Mouse (Mus musculus): Measurements from ENCODE around the gene 4930595D18Rik.

The 4930595D18Rik gene

GRCm38 (mm10) chr12:111149495-111150235, 34.6 kb downstream of the 4930595D18Rik start:
- in situ Hi-C loops (cut with MboI; ENCODE audit: low pct_unique_long_range_greater_than_20kb in 1 of 2, low sequenced_read_pairs in 2 of 2, unreplicated experiment in 1 of 2): no loop called here

GRCm38 (mm10) chr12:111145269-111145668, 39.0 kb downstream of the 4930595D18Rik start:
- in situ Hi-C loops (cut with MboI; ENCODE audit: low pct_unique_long_range_greater_than_20kb in 1 of 2, low sequenced_read_pairs in 2 of 2, unreplicated experiment in 1 of 2): no loop called here

DNA sequence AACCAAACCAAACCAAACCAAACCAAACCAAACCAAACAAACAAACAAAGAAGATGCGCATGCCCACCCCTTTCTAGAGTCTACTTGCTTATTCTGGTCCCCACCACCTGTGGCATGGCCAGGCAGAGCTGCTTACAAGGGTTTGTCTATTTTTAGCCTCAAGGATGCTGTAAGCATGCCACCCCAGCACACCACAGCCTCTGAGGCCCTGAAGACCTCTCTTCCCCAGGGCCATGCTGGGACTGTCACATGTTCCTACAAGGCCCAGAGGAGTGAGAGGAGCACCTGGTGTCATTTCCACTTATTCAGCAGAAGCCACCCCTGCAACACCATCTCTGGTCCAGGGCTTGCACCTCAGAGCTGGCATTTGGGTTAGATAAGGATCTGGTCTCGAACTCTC, 39.7 kb downstream of the 4930595D18Rik start:
- in situ Hi-C loops (cut with MboI; ENCODE audit: low pct_unique_long_range_greater_than_20kb in 1 of 2, low sequenced_read_pairs in 2 of 2, unreplicated experiment in 1 of 2): no loop called here

DNA sequence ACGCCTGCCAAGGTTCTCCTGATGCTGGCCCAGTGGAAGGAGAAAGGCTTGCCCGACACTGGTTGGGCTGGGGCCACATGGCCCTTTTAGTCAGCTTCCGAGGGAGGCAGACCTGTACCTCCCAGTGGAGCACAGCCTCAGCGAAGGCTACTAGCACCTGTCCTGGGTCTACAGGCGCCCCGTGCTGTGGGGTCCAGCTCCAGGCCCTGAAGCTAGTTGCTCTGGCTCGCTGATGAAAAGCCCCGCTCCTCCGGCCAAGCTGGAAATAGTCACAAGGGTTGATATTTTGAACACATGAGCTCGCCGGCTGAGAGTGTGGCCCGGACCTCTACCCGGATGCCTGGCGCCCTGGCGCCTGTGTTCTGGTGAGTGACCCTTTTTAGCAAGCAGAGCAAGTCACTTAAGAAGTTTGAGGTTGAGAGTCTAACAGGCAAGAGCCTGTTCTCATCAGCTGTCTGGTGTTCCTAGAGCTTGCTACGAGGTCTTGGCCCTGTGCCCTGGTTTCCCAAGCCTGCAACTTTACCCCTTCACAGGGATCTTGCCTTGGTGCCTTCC, 40.7 kb downstream of the 4930595D18Rik start:
- in situ Hi-C loops (cut with MboI; ENCODE audit: low pct_unique_long_range_greater_than_20kb in 1 of 2, low sequenced_read_pairs in 2 of 2, unreplicated experiment in 1 of 2): no loop called here

DNA sequence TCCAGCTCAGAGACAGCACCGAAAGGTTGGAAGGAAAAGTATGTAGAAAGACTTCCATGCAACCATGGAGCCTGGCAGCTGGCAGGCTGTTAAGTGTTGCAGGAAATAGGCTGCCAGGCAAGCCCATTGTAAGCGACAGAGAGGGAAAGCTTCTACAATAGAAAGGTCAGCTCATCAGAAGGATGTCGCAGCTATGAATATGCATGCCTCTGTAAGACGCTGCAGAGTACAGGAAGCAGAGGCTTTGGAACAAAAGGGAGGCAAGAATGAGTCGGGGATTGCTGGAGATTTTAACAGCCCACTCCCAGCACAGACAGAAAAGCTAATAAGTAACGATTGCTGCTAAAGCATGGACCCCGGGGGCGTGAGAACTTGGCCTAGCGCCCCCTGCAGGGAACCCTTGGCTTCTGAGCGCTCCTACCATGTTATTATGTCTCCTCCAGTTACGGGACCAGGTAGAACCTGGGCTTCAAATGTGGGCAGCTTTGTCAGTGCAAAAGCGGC, 41.2 kb downstream of the 4930595D18Rik start:
- in situ Hi-C loops (cut with MboI; ENCODE audit: low pct_unique_long_range_greater_than_20kb in 1 of 2, low sequenced_read_pairs in 2 of 2, unreplicated experiment in 1 of 2): no loop called here

- in situ Hi-C loops (cut with MboI; ENCODE audit: low pct_unique_long_range_greater_than_20kb in 1 of 2, low sequenced_read_pairs in 2 of 2, unreplicated experiment in 1 of 2): no loop called here
Measured at GRCm38 (mm10) chr12:111137079-111137478, 47.2 kb downstream of the 4930595D18Rik start.

GRCm38 (mm10) chr12:111135953-111136352, 48.3 kb downstream of the 4930595D18Rik start:
- in situ Hi-C loops (cut with MboI; ENCODE audit: low pct_unique_long_range_greater_than_20kb in 1 of 2, low sequenced_read_pairs in 2 of 2, unreplicated experiment in 1 of 2): no loop called here

DNA sequence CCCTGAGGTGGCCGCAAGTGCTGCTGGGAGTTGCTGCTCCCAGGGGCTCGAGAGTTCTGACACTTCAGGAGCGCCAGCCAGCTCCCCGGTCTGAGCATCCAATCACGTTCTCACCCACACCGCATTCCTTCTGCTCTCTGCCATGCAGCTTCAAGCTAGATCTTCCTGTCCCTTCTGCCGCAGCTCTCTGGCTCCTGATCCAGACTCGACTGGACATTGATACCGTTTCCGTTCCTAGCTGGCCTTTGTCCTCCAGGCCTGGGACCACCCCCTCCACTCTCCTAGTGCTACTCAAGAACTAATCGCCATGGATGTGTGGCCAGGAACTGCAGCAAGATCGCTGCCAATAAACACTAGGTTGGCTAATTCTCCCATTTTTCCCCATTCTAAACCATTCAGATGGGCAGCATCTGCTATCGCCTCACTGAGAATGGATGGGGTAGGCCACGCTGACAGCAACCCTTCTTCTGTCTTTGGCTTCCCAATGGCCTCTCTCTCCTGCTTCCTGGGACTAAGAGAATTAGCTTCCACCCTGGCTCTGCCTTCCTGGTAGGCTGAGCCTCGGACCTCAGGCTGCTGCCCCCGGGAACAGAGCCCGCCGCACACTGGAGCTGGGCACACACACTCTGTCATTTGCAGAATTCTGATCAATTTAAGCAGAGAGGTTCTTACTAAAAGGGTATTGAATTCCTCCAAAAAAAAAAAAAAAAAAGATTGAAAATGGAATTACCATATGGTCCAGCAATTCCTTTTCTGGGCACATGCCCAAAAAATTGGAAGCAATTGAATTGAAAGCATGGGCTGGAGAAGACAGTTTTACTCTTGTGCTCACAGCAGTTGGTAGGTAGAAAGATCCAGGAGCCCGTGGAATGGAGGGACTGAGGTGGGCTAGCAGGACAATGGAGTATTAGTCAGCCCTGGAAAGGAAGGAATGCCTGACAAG, 49.2 kb downstream of the 4930595D18Rik start:
- in situ Hi-C loops (cut with MboI; ENCODE audit: low pct_unique_long_range_greater_than_20kb in 1 of 2, low sequenced_read_pairs in 2 of 2, unreplicated experiment in 1 of 2): no loop called here

GRCm38 (mm10) chr12:111134169-111134568, 50.1 kb downstream of the 4930595D18Rik start:
- in situ Hi-C loops (cut with MboI; ENCODE audit: low pct_unique_long_range_greater_than_20kb in 1 of 2, low sequenced_read_pairs in 2 of 2, unreplicated experiment in 1 of 2): no loop called here

DNA sequence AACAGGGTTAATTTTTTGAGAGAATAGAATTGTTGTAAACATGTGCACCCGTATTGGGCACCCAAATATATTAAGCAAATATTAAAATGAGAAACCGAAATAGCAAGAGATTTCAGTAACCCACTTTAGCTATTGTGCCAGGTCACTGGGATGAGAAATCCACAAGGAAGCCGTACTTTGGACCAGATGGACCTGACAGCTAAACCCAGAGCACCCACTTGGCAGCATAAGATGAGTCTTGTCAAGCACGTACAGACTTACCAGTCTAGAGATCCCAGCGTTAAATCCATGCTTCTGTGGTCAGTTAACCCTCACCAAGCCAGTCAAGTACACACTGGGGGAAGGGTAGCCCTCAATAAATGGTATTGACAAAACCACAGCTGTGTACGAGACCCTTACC, 58.6 kb downstream of the 4930595D18Rik start:
- in situ Hi-C loops (cut with MboI; ENCODE audit: low pct_unique_long_range_greater_than_20kb in 1 of 2, low sequenced_read_pairs in 2 of 2, unreplicated experiment in 1 of 2): no loop called here

GRCm38 (mm10) chr12:111124601-111125260, 59.6 kb downstream of the 4930595D18Rik start:
- in situ Hi-C loops (cut with MboI; ENCODE audit: low pct_unique_long_range_greater_than_20kb in 1 of 2, low sequenced_read_pairs in 2 of 2, unreplicated experiment in 1 of 2): no loop called here

DNA sequence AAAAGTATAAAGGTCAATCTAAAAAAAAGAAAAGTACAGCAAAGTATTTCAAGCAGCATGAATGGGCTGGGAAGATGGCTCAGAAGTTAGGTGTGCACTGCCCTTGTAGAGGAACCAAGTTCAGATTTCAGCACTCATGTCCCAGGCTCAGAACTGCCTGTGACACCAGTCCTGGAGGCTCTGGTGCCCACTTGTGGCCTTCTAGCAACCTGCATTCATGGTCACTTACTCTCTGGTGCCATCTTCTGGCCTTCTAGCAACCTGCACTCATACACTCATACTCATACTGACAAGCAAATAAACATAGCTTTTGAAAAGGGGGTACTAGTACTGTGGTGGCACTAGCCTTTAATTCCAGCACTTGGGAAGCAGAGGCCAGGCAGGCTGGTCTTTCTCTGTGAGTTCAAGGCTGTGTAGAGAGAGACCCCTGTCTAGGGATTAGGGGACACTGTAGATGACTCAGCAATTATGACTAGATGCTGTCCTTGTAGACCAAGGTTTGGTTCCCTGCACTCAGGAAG, 61.9 kb downstream of the 4930595D18Rik start:
- in situ Hi-C loops (cut with MboI; ENCODE audit: low pct_unique_long_range_greater_than_20kb in 1 of 2, low sequenced_read_pairs in 2 of 2, unreplicated experiment in 1 of 2): no loop called here

DNA sequence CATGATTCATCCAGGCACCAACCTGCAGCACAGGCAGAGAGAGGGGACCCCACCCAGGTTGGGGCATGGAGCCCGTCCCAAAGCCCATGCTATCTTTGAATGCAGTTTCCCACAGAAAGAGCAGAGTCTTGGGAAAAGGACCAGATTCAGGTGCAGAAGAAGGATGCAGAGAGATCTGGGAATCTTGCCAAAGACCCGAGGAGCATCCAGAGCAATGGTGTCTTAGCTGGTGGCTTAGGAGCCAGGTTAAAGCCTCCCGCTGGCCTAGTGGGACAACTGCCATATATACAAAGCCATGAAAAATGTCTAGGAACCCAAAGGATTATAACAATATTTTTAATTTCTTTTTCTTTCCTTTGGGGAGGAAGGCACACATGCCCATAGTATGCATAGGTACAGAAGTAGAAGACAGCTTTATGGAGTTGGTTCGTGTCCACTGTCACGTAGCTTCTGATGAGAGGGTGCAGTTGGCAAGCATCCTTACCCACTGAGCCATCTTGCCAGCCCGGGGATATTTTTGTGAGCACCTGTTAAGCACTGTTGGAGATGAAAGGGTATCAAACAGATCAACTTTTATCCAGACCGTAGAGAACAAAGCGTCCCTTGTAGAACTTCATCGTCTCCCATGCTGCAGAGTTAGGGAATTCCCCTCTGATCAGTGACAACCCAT, 63.2 kb downstream of the 4930595D18Rik start:
- in situ Hi-C loops (cut with MboI; ENCODE audit: low pct_unique_long_range_greater_than_20kb in 1 of 2, low sequenced_read_pairs in 2 of 2, unreplicated experiment in 1 of 2): no loop called here

DNA sequence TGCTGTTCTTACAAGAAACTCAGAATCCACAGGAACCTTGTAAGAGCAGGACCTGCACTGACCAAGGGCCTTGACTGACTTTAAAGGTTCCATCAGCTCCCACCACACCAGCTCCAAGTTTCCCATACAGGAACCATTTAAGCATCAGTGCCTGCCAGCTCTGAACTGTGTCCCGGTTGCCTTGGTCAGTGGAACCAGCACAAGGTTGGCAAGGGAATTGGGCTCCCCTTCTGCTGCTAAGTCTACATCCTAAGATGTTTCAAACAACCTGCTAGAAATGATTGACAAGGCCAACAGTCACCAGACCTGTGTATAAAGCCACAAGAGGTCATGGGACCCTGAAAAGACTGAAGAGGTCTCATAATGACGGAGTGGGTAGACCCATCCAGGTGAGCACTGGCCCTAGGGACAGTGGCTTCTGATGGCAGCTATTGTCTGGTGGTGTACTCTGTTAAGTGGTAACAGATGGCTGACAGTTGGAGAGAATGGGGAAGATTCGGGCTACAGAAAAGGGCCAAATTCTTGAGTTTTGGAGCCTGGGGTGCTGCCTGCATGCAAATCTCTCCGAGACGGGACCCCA, 64.7 kb downstream of the 4930595D18Rik start:
- in situ Hi-C loops (cut with MboI; ENCODE audit: low pct_unique_long_range_greater_than_20kb in 1 of 2, low sequenced_read_pairs in 2 of 2, unreplicated experiment in 1 of 2): no loop called here

DNA sequence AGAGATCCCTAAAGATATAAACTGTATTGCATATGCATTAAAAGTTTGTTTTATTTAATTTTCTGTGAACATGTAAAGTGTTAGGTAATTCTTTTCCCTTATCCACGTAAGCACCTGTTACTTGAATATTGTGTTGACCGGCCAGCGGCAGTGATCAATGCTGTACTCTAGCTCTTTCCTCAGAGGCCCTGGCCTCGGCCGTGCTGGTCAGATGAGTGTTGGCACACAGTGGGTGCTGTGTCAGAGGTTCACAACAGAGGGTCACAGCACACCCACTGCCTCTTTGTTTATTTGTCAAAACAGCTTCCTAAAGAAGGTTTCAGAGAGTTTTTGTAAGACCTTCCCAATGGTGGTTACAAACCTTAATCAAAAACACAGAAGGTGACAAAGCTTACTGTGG, 69.7 kb downstream of the 4930595D18Rik start:
- in situ Hi-C loops (cut with MboI; ENCODE audit: low pct_unique_long_range_greater_than_20kb in 1 of 2, low sequenced_read_pairs in 2 of 2, unreplicated experiment in 1 of 2): no loop called here

GRCm38 (mm10) chr12:111111176-111111575, 73.1 kb downstream of the 4930595D18Rik start:
- in situ Hi-C loops (cut with MboI; ENCODE audit: low pct_unique_long_range_greater_than_20kb in 1 of 2, low sequenced_read_pairs in 2 of 2, unreplicated experiment in 1 of 2): no loop called here
